Mouse (Mus musculus): ENCODE measurements around the gene Clec2d. TPM values are rescaled to one million over a fixed set of nuclear protein-coding genes. Genes with fewer than 3 reads are reported as not detected.

Clec2d gene
- polyA plus RNA-seq (2015; fragmentation: Nextera tagmentation; extraction: Ambion mirVana): 0.13 and 0.15 TPM in 2 replicates

DNA sequence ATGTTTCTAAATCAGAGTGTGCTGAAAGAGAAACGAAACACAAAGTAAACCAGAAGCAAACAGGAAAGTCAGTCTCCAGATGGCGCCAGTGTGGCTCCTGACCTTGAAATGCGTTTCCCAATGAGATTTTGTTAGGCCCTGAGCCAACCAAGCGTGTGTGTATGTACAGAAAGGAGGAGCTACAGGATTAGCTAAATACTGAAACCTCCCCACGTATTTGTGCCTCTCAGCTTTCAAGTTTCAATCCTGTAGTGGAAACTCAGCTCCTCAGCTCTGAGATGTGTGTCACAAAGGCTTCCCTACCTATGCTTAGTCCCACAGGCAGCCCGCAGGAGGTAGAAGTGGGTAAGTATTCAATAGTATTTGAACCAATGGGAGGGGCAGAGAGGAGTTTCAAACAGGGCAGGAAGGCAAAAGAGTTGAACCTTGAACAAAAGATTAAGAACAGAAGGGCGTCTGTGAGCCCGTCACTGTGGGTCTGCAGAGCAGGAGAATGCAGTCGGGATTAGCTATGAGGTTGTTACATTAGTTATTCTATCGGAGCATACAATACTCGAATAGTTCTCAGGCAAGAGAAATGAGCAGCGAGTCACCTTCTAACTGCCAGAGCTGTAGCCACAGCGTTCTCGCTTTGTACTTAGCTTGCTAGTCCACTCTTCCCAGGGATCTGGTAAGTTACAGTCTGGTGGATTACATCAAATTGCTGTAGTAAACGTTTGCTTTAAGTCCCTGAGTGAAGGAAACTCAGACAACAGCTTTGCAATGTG lies at the start of gene Clec2d:
TSS of gene Clec2d (plus strand) at position 213 of the 767 bp plus-strand sequence.
- 4% methylated on average over 15 of the region's 15 CpGs for WGBS (ENCODE audit: insufficient replicate concordance)

GRCm38 (mm10) chr6:129132604-129133341 lies 47.6 kb upstream of the Clec2d start:
- H3K9me3 ChIP-seq (replicated peaks): no peaks in the 10 kb centered on the region
- no peak overlapping the region for H3K4me3 ChIP-seq (replicated peaks)
- H3K4me2 ChIP-seq: no peak overlapping the region
- no peaks in the 10 kb centered on the region for H3K27me3 ChIP-seq
- DNase-seq: no peak
- 50% methylated on average over 4 of the region's 4 CpGs for WGBS (ENCODE audit: insufficient replicate concordance)
- no peak overlapping the region for H3K9ac ChIP-seq
- no peak overlapping the region for H3K27ac ChIP-seq
- no peaks in the 10 kb centered on the region for H3K36me3 ChIP-seq
- ATAC-seq (ENCODE audit: low read depth): no peak
- no peaks in the 10 kb centered on the region for H3K4me1 ChIP-seq (replicated peaks)

More for the DNA sequence above, at the start of gene Clec2d:
- peak; percentile 60 for DNase-seq
- peak; percentile 91 for ATAC-seq (ENCODE audit: low read depth)
- H3K9me3 ChIP-seq (replicated peaks): no peaks in the 10 kb centered on the region
- peak within 1 kb of the TSS; percentile 77 for H3K9ac ChIP-seq
- H3K4me3 ChIP-seq (replicated peaks): peak within 1 kb of the TSS; percentile 64
- peaks cover 12% of the 10 kb centered on the region for H3K4me1 ChIP-seq (replicated peaks)
- H3K4me2 ChIP-seq: peak within 1 kb of the TSS; percentile 66
- peaks cover 20% of the 10 kb centered on the region for H3K36me3 ChIP-seq
- peak within 1 kb of the TSS; percentile 87 for H3K27ac ChIP-seq
- no peaks in the 10 kb centered on the region for H3K27me3 ChIP-seq

- H3K36me3 ChIP-seq: no peaks in the 10 kb centered on the region
- no peaks in the 10 kb centered on the region for H3K9me3 ChIP-seq (replicated peaks)
- H3K4me3 ChIP-seq (replicated peaks): no peak overlapping the region
- no peak overlapping the region for H3K4me2 ChIP-seq
- H3K9ac ChIP-seq: no peak overlapping the region
- no peak for DNase-seq
- no peaks in the 10 kb centered on the region for H3K4me1 ChIP-seq (replicated peaks)
- WGBS (ENCODE audit: insufficient replicate concordance): 67% methylated on average over 2 of the region's 2 CpGs
- no peaks in the 10 kb centered on the region for H3K27me3 ChIP-seq
- ATAC-seq (ENCODE audit: low read depth): no peak
- no peak overlapping the region for H3K27ac ChIP-seq
Measured at GRCm38 (mm10) chr6:129146812-129147211, 33.6 kb upstream of the Clec2d start.

GRCm38 (mm10) chr6:129160103-129160502 lies 20.3 kb upstream of the Clec2d start:
- WGBS (ENCODE audit: insufficient replicate concordance): 80% methylated on average over 3 of the region's 3 CpGs
- DNase-seq: no peak
- no peaks in the 10 kb centered on the region for H3K4me1 ChIP-seq (replicated peaks)

DNA sequence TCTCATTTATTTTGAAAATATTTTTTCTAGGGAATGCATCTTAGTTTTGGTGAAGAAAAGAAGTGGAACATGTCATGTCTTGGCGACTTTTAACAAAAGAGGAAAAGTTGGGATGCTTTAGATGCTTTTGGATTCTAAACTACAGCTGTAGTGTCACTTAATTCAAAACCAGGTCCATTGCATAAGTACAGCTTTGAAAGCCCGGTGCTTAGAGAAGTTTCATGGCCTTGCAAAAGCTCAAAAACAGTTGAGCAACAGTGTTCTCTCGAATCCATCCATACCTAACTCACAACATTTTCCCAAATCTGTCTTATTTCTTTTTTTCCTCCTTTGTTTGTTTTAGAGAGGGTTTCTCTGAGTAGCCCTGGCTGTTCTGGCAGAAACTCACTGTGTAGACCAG lies 19.3 kb upstream of the Clec2d start:
- Histone ChIP-seq H3K4me3 (replicated peaks) (no peak overlapping the region), H3K9me3 (replicated peaks) (no peaks in the 10 kb centered on the region), H3K27ac (no peak overlapping the region), H3K9ac (no peak overlapping the region), H3K4me2 (no peak overlapping the region), H3K27me3 (no peaks in the 10 kb centered on the region), H3K36me3 (no peaks in the 10 kb centered on the region), H3K4me1 (replicated peaks) (no peaks in the 10 kb centered on the region)
- no peak for DNase-seq
- ATAC-seq (ENCODE audit: low read depth): no peak
- WGBS (ENCODE audit: insufficient replicate concordance): 62% methylated on average over 3 of the region's 3 CpGs

More at GRCm38 (mm10) chr6:129160103-129160502, 20.3 kb upstream of the Clec2d start:
- Histone ChIP-seq H3K4me2 (no peak overlapping the region), H3K36me3 (no peaks in the 10 kb centered on the region), H3K27ac (no peak overlapping the region), H3K9me3 (replicated peaks) (no peaks in the 10 kb centered on the region), H3K9ac (no peak overlapping the region), H3K4me3 (replicated peaks) (no peak overlapping the region), H3K27me3 (no peaks in the 10 kb centered on the region)
- no peak for ATAC-seq (ENCODE audit: low read depth)

DNA sequence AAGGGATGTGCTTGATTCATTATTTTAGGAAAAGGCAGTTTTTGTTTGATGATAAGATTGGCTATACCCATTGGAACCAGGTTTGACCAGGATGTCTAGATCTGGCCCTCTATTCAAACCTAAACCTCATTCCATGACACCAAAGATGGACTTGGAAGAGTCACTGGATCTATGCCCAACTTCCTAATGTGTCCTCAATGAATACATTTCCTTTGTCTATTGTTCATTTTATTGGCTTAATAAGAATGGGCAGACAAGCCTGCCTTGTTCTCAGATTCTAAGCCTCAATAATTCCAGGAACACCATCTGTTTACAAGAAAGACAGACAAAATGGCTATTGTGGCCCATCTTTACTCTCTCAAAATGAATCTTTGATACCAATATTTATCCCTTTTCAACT lies 18.5 kb upstream of the Clec2d start:
- ATAC-seq (ENCODE audit: low read depth): no peak

GRCm38 (mm10) chr6:129162587-129163159 lies 17.7 kb upstream of the Clec2d start:
- WGBS (ENCODE audit: insufficient replicate concordance): 50% methylated on average over 3 of the region's 3 CpGs
- Histone ChIP-seq H3K36me3 (no peaks in the 10 kb centered on the region), H3K9me3 (replicated peaks) (no peaks in the 10 kb centered on the region), H3K4me3 (replicated peaks) (no peak overlapping the region), H3K27ac (no peak overlapping the region), H3K9ac (no peak overlapping the region), H3K27me3 (no peaks in the 10 kb centered on the region), H3K4me2 (no peak overlapping the region), H3K4me1 (replicated peaks) (no peaks in the 10 kb centered on the region)
- ATAC-seq (ENCODE audit: low read depth) (no peak), DNase-seq (no peak)

More for the DNA sequence above, 18.5 kb upstream of the Clec2d start:
- Histone ChIP-seq H3K27me3 (no peaks in the 10 kb centered on the region), H3K4me3 (replicated peaks) (no peak overlapping the region), H3K36me3 (no peaks in the 10 kb centered on the region), H3K4me2 (no peak overlapping the region), H3K27ac (no peak overlapping the region), H3K9me3 (replicated peaks) (no peaks in the 10 kb centered on the region), H3K4me1 (replicated peaks) (no peaks in the 10 kb centered on the region), H3K9ac (no peak overlapping the region)
- no peak for DNase-seq

- H3K36me3 ChIP-seq: no peaks in the 10 kb centered on the region
- no peaks in the 10 kb centered on the region for H3K4me1 ChIP-seq (replicated peaks)
- DNase-seq (no peak), ATAC-seq (ENCODE audit: low read depth) (no peak)
- no peaks in the 10 kb centered on the region for H3K27me3 ChIP-seq
- H3K9ac ChIP-seq: no peak overlapping the region
- 64% methylated on average over 1 of the region's 1 CpGs for WGBS (ENCODE audit: insufficient replicate concordance)
- no peak overlapping the region for H3K27ac ChIP-seq
- no peaks in the 10 kb centered on the region for H3K9me3 ChIP-seq (replicated peaks)
- no peak overlapping the region for H3K4me2 ChIP-seq
- H3K4me3 ChIP-seq (replicated peaks): no peak overlapping the region
Measured at GRCm38 (mm10) chr6:129163606-129164005, 16.8 kb upstream of the Clec2d start.

GRCm38 (mm10) chr6:129170925-129171324 lies 9.5 kb upstream of the Clec2d start:
- no peak for DNase-seq
- 78% methylated on average over 1 of the region's 1 CpGs for WGBS (ENCODE audit: insufficient replicate concordance)
- ATAC-seq (ENCODE audit: low read depth): no peak
- no peak overlapping the region for H3K27ac ChIP-seq
- no peaks in the 10 kb centered on the region for H3K4me1 ChIP-seq (replicated peaks)
- H3K9ac ChIP-seq: no peak overlapping the region
- no peak overlapping the region for H3K4me3 ChIP-seq (replicated peaks)
- no peaks in the 10 kb centered on the region for H3K36me3 ChIP-seq
- H3K27me3 ChIP-seq: no peaks in the 10 kb centered on the region
- no peak overlapping the region for H3K4me2 ChIP-seq
- H3K9me3 ChIP-seq (replicated peaks): no peaks in the 10 kb centered on the region

DNA sequence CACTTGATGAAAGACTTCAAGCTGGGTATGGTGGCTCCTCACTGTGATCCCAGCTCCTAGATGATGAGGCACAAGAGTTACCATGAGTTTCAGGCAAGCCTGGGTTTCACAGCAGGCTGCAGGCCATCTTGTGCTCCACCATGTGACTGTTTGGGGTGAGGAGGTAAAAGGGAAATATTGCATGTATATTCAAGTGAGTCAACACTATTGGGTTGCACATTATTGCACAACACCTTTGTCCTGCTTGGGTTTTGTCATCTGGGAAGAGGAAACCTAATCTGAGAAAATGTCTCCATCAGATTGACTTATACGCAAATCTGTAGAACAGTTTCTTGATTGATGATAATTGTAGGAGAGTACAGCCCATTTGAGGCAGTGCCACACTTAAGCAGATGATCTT lies 8.7 kb upstream of the Clec2d start:
- Histone ChIP-seq H3K27ac (no peak overlapping the region), H3K36me3 (no peaks in the 10 kb centered on the region), H3K9me3 (replicated peaks) (no peaks in the 10 kb centered on the region), H3K4me3 (replicated peaks) (no peak overlapping the region), H3K4me1 (replicated peaks) (no peaks in the 10 kb centered on the region), H3K9ac (no peak overlapping the region), H3K4me2 (no peak overlapping the region), H3K27me3 (no peaks in the 10 kb centered on the region)
- DNase-seq (no peak), ATAC-seq (ENCODE audit: low read depth) (no peak)
- 76% methylated on average over 1 of the region's 1 CpGs for WGBS (ENCODE audit: insufficient replicate concordance)

- Histone ChIP-seq H3K9ac (no peak overlapping the region), H3K27ac (no peak overlapping the region), H3K4me2 (no peak overlapping the region), H3K9me3 (replicated peaks) (no peaks in the 10 kb centered on the region), H3K27me3 (no peaks in the 10 kb centered on the region), H3K36me3 (no peaks in the 10 kb centered on the region), H3K4me1 (replicated peaks) (no peaks in the 10 kb centered on the region), H3K4me3 (replicated peaks) (no peak overlapping the region)
- ATAC-seq (ENCODE audit: low read depth) (no peak), DNase-seq (no peak)
Measured at GRCm38 (mm10) chr6:129174836-129175235, 5.6 kb upstream of the Clec2d start.
